In genomic region chr19:24648016-24648415, GRCm38 (mm10) we compare ENCODE assay signal across 22 mouse cellular contexts. TPM values are rescaled to one million over a fixed set of nuclear protein-coding genes. Genes with fewer than 3 reads are reported as not detected.
A peak's percentile ranks its signal among the peaks of the same experiment; 100 is the strongest.
DNase-seq lines count a peak whose midpoint lies in the region; ATAC-seq and TF ChIP-seq lines count a peak whose summit lies in the region.
"Had no signal": no experiment of that assay in that cellular context is flagged by ENCODE, and none has a peak within 500 bp of the region (broad histone marks: within the 10 kb centered on the region; RNA-seq: fewer than 3 reads in every experiment).

No protein-coding gene starts in this region.

- TF ChIP-seq CTCF in liver, adult 2 months (IDR thresholded peaks at IDR 0.05; ENCODE audit: low read depth, low read length): no peak
- no peak for TF ChIP-seq CTCF in liver, postnatal 0 days (IDR thresholded peaks at IDR 0.05; ENCODE audit: low read depth)

- no peaks in the 10 kb centered on the region for H3K79me2 ChIP-seq in liver, adult 2 months (ENCODE audit: control insufficient read depth, insufficient read depth, low read length)

- no peaks in the 10 kb centered on the region for H3K27me3 ChIP-seq in liver, adult 2 months (ENCODE audit: control insufficient read depth, insufficient read depth, low read length)
- no peaks in the 10 kb centered on the region for H3K27me3 ChIP-seq in liver, postnatal 0 days (ENCODE audit: insufficient read depth, low read length)
- no peaks in the 10 kb centered on the region for H3K27me3 ChIP-seq in liver, embryonic 11.5 days (replicated peaks; ENCODE audit: control insufficient read depth, insufficient read depth, low read length)
- H3K27me3 ChIP-seq: CH12.LX, Patski had no signal

- TF ChIP-seq EP300 in liver, postnatal 0 days (IDR thresholded peaks at IDR 0.05; ENCODE audit: low read depth): no peak

- no peak overlapping the region for H3K4me2 ChIP-seq in liver, postnatal 0 days (ENCODE audit: low read depth, low read length)
- no peak overlapping the region for H3K4me2 ChIP-seq in liver, embryonic 11.5 days

- 61% methylated on average over 8 of the region's 8 CpGs for WGBS in liver, adult 2 months
- 76% methylated on average over 8 of the region's 8 CpGs for WGBS in liver, postnatal 0 days (ENCODE audit: insufficient replicate concordance)
- WGBS in liver, embryonic 11.5 days: 70% methylated on average over 8 of the region's 8 CpGs

- intact Hi-C loops in heart, postnatal 25 days (cut with DNase I): no loop called here

- H3K9ac ChIP-seq in liver, adult 2 months (ENCODE audit: low read depth, low read length): no peak overlapping the region
- no peak overlapping the region for H3K9ac ChIP-seq in liver, postnatal 0 days (replicated peaks)
- H3K9ac ChIP-seq in liver, embryonic 11.5 days (ENCODE audit: low read depth, low read length): no peak overlapping the region

- TF ChIP-seq POLR2A in liver, adult 2 months (IDR thresholded peaks at IDR 0.05; ENCODE audit: extremely low read depth, insufficient read depth, low read length): no peak

- no peaks in the 10 kb centered on the region for H3K4me1 ChIP-seq in liver, adult 2 months (ENCODE audit: control insufficient read depth, insufficient read depth, low read length)
- H3K4me1 ChIP-seq in liver, postnatal 0 days (ENCODE audit: insufficient read depth): no peaks in the 10 kb centered on the region
- H3K4me1 ChIP-seq in liver, embryonic 11.5 days (replicated peaks; ENCODE audit: control insufficient read depth, insufficient read depth, low read length): no peaks in the 10 kb centered on the region

- no peak overlapping the region for H3K27ac ChIP-seq in liver, adult 2 months (replicated peaks; ENCODE audit: insufficient read depth, low read depth, low read length)
- H3K27ac ChIP-seq in liver, postnatal 0 days (ENCODE audit: low read depth): no peak overlapping the region
- no peak overlapping the region for H3K27ac ChIP-seq in liver, embryonic 11.5 days (ENCODE audit: low read depth, low read length)

- peak; percentile 59; the same call in 1 of the 2 replicates for ATAC-seq in liver, postnatal 0 days
- ATAC-seq in liver, embryonic 11.5 days (replicated peaks; ENCODE audit: low FRiP score): no peak
- ATAC-seq: activated CD4-positive, CD25-positive, alpha-beta regulatory T cell, adult 4 months; CD4-positive, CD25-positive, alpha-beta regulatory T cell, adult 4 months; Patski had no signal

- no peaks in the 10 kb centered on the region for H3K9me3 ChIP-seq in liver, postnatal 0 days (ENCODE audit: low read length)
- no peaks in the 10 kb centered on the region for H3K9me3 ChIP-seq in liver, embryonic 11.5 days (ENCODE audit: control insufficient read depth, low read length)
- H3K9me3 ChIP-seq: G1E had no signal

- no peaks in the 10 kb centered on the region for H3K36me3 ChIP-seq in liver, adult 2 months (ENCODE audit: control insufficient read depth, insufficient read depth, low read length)
- H3K36me3 ChIP-seq in liver, postnatal 0 days (replicated peaks; ENCODE audit: insufficient read depth, low read length): no peaks in the 10 kb centered on the region
- no peaks in the 10 kb centered on the region for H3K36me3 ChIP-seq in liver, embryonic 11.5 days (ENCODE audit: control insufficient read depth, insufficient read depth, low read length)
- H3K36me3 ChIP-seq: G1E had no signal

- peak; percentile 64 for DNase-seq in heart, adult 11 months
- no peak for DNase-seq in heart, postnatal 25 days (ENCODE audit: low spot score)
- peak; percentile 52 for DNase-seq in liver, adult 2 months (ENCODE audit: extremely low read depth, low read depth, low spot score)
- DNase-seq in liver: no peak
- DNase-seq in liver, postnatal 0 days: no peak
- no peak for DNase-seq in liver, embryonic 11.5 days (ENCODE audit: low spot score)
- DNase-seq: adrenal gland, adult 2 months; adrenal gland, adult 8-10 months; adrenal gland, postnatal 10 days; adrenal gland, postnatal 14 days; adrenal gland, postnatal 25 days; adrenal gland, postnatal 36 days; B cell, adult 2 months; cerebellum, adult 11 months; cerebellum, adult 11-12 months; cerebellum, adult 18-20 months had no signal

- H3K4me3 ChIP-seq in liver, adult 2 months (ENCODE audit: insufficient read depth, low read depth, low read length): no peak overlapping the region
- H3K4me3 ChIP-seq in liver, postnatal 0 days (ENCODE audit: low read depth, low read length): no peak overlapping the region
- no peak overlapping the region for H3K4me3 ChIP-seq in liver, embryonic 11.5 days (ENCODE audit: low read depth, low read length)

RNA-seq across cellular contexts. Expression of gene Tmem252, which starts 25.8 kb away (rescaled TPM):
- under 1 TPM; 0.08 to 0.13 TPM for total RNA-seq in heart, postnatal 25 days (2021)
- total RNA-seq in liver, adult 2 months (2014; rRNA removed): under 0.01 TPM in 1 of 2 replicates, not detected in the other
- polyA plus RNA-seq in liver, adult 2 months (2012; rRNA removed): not detected in 2 replicates
- polyA plus RNA-seq in liver, postnatal 0 days (2015; fragmentation: Nextera tagmentation; extraction: Ambion mirVana): 0.06 and 0.07 TPM in 2 replicates
- 1.0 and 1.3 TPM in 2 replicates for polyA plus RNA-seq in liver, embryonic 11.5 days (2014; fragmentation: Nextera tagmentation; extraction: Ambion mirVana)
- total RNA-seq: CH12.LX, MEL had no signal
- polyA plus RNA-seq: activated CD4-positive, CD25-positive, alpha-beta regulatory T cell, adult 4 months; CD4-positive, CD25-positive, alpha-beta regulatory T cell, adult 4 months; G1E had no signal

Comparison
In these comparisons a context has a peak if more than half of its experiments do, and no peak if none do; other contexts are left out.
1. DNase-seq: peak in heart, adult 11 months (single experiment) and liver, adult 2 months (single experiment); none in heart, postnatal 25 days (single experiment), liver (single experiment), liver, postnatal 0 days (single experiment) and liver, embryonic 11.5 days (single experiment).